Mouse (Mus musculus) granulocyte monocyte progenitor cell, adult 5-6 weeks (primary cell): Measurements from ENCODE around the gene Sox4. TPM values are rescaled to one million over a fixed set of nuclear protein-coding genes. Genes with fewer than 3 reads are reported as not detected.

Experiments
- ATAC-seq: replicated peaks from 2 replicates; pipeline ENCODE4 v1.8.0; 2016; ENCODE audit warnings: mild to moderate bottlenecking, moderate TSS enrichment, inconsistent platforms; ENCODE audit not compliant: poor library complexity, severe bottlenecking
- total RNA-seq, 2 experiments: library from RNA; stranded (forward) in 1 of 2; stranded (reverse) in 1 of 2; fragments of 200-712, 200-1000 nt in 1 of 2; fragments of >200 nt in 1 of 2; fragmentation: Nextera tagmentation in 1 of 2; gene quantifications; 2 replicates each; pipeline ENCODE4 v1.2.3; 2014 to 2017

Gene Sox4
- total RNA-seq (2014; fragmentation: Nextera tagmentation), result 25.7 and 31.6 TPM in 2 replicates
- total RNA-seq (2017), result 38.6 and 41.5 TPM in 2 replicates

GRCm38 (mm10) chr13:28953581-28953991 lies at the start of gene Sox4:
TSS of gene Sox4 (minus strand) at chr13:28953713.
- peak; percentile 57 for ATAC-seq

- ATAC-seq, result no peak
These were observed 38.6 kb upstream of the Sox4 start for GRCm38 (mm10) chr13:28991899-28992664.

GRCm38 (mm10) chr13:28988751-28989703 lies 35.5 kb upstream of the Sox4 start:
- ATAC-seq, result peak; percentile 77

DNA sequence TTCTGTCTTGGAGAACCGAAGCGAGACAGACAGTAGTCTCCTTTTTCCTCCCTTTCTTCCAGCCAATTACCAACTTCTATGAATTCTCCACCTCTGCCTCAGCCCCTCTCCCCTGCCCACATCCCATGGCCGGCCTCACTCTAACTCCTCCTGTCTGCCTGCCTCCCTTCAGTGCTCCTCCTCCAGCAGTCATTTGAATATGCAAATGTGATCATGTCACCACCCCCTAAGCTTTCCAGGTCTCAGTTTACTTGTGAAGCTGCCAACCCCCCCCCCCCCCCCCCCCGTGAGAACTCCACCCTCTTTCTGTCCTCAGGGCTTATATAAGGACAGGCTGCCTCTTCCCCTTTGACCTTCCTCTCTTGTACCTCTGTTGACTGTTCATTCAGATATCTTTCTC lies 27.2 kb upstream of the Sox4 start:
- ATAC-seq, result no peak

GRCm38 (mm10) chr13:28975011-28975410 lies 21.5 kb upstream of the Sox4 start:
- ATAC-seq, result no peak

GRCm38 (mm10) chr13:28974597-28974996 lies 21.1 kb upstream of the Sox4 start:
- ATAC-seq, result no peak

DNA sequence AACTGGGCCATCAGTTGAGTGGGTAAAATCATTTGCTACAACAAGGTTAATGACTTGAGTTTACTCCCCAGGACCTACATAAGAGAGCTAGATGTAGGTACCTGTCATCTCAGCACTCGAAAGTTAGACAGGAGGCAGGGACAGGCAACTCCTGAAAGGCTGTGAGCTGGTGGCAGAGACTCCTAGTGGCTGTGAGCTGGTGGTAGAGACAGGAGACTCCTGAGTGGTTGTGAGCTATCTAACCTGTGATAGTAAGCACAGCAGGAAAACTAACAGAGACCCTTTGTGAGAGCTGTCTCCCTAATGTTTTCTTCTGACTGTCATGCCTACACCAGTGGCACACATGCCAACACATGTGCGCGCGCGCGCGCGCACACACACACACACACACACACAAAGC lies 7.4 kb upstream of the Sox4 start:
- no peak for ATAC-seq

DNA sequence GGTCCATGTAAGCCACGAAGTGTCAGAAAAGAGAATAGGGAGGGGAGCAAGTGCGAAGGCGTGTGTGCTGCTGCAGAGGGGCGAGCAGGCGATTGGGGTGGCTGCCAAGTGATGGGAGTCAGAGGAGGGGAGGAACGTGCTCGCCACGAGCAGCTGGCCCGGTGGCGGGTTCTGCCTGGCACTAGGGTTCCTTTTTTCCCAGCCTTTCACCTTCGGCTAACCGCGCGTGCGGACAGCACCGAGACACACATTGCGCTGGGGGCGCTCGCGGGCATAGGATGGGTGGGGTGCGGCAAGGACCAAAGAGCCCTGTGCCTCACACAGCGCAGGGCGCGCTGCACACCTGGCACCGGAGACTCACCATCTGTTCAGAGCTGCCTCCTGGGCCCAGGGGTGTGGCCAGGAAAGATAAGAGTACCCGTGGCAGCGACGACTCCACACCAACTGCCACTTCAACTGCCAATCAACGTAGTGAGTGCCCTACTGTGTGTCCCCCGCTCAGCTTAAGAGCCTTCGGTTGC lies 6.0 kb upstream of the Sox4 start:
- ATAC-seq, result peak; percentile 77

DNA sequence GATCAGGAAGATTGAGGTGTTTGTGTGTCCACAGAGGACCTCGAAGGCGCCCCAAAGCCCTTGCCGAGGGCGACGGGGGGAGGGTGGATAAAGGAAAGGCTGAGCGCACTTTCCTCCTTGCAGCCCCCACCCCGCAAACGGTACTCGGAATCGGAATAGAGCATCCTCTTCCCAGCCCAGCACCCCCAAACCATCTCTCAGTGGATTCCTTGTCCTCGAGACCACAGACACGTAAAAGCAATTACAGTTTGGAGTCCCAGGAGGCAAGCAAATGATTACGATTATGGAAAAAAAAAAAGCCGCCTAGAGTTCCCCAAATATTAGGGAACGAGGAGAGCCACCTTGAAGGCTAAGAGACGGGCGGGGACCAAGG lies 5.5 kb upstream of the Sox4 start:
- ATAC-seq, result no peak

DNA sequence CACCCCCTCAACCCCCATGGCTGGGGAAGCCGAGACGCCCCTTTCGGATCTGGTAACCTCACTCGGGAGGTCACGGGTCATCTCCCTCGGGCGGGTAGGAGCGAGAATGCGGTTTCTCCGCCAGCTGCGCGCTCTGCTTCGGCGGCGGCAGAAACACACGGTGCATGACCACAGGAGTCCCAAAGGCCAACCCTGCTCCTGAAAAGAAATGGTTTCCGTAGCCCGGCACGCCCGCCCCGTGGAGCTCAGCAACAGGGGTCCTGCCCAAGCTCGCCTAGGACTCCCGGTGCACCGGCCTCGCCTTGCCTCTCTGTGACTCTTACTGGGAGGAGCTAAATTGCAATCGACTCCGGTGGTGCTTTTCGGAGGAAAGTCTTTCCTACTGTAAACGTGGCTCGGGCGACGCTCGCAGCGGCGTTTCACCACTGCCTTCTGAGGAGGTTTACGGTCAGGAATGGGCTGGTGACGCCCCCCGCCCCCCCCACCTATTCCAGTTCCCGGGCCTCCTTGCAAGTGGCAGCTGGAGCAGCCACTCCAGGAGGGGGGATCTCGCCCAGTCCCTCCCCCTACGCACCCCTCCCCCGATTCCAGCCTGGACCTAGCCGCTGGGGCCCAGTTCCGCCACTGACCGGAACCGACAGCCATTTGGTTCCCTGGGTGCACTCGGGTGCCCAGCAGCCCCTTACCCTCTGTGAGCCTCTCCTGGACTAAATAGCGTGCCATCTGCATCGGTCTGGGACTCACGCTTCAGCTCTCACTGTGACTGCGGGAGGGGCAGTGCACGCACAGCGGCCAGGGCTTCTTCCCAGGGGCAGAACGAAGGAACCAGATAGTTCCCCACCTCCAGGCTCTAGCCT lies 4.9 kb upstream of the Sox4 start:
- peak; percentile 38 for ATAC-seq

- ATAC-seq, result peak; percentile 45
These were observed 4.3 kb upstream of the Sox4 start for GRCm38 (mm10) chr13:28957765-28958164.

- ATAC-seq, result peak; percentile 10
These were observed 639 bp downstream of the Sox4 start for GRCm38 (mm10) chr13:28952576-28953571.

- ATAC-seq, result no peak
These were observed 1.6 kb downstream of the Sox4 start for GRCm38 (mm10) chr13:28951691-28952575.

GRCm38 (mm10) chr13:28950623-28951491 lies 2.7 kb downstream of the Sox4 start:
- ATAC-seq, result no peak

DNA sequence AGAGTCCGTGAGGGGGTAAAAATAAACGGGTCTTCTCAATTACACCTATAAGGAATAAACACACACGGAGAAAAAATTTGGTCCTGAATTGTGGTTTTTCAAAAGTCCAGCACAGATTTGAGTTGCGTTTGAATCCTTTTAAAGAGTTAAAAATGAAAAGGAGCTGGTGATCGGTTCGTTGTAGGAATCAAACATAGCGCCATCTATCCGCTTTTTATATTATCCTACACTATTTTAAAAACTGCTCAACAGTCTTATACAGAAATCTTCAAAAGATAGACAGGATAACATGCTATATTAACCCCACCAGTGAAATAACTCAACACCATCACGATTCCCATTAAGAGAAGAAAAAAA lies 3.3 kb downstream of the Sox4 start:
- ATAC-seq, result no peak

- no peak for ATAC-seq
These were observed 4.1 kb downstream of the Sox4 start for GRCm38 (mm10) chr13:28949279-28949915.

DNA sequence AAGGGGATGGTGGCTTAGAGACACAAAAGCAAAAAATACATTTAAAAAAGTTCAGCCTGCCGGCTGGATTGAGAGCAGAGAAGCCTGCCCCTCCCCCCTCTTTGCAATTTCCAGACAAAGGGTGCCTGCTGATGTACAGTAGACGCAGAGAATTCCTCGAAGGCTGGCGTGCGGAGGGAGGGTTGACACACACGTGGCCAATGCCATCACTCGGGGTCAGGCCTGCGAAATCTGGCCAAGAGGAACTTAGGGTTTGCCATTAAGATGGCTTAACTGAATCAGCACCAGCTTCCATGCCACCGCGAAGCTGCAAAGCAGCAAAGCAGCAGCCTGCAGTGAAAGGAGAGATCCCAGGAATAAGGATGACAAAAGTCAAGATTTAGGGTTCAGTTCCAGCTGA lies 5.0 kb downstream of the Sox4 start:
- ATAC-seq, result peak; percentile 35
